Mouse (Mus musculus) pancreas, adult 10 weeks (tissue): ENCODE measurements around the gene Vmn2r10. TPM values are rescaled to one million over a fixed set of nuclear protein-coding genes. Genes with fewer than 3 reads are reported as not detected.

Experiments
- polyA plus RNA-seq: library from polyadenylated mRNA; stranded (reverse); fragments of 350-450 nt; fragmentation: Illumina TruSeq; extraction: RNeasy Lipid Tissue Mini Kit (QIAGEN cat#74804); gene quantifications from one replicate; pipeline ENCODE4 v1.2.3, GENCODE M21; 2015; ENCODE audit warnings: low read depth, low replicate concordance; ENCODE audit not compliant: insufficient read depth

The Vmn2r10 gene
- polyA plus RNA-seq, result not detected

GRCm38 (mm10) chr5:109006427-109006826, at the start of gene Vmn2r10:
Gene Vmn2r10, minus strand, starts transcription at chr5:109006527.

Other genes starting within 250 kb of the Vmn2r10 start
- gene Rnf212, start 231.5 kb downstream of the Vmn2r10 start, polyA plus RNA-seq, result 11.1 TPM
- gene Tmed11, start 211.2 kb downstream of the Vmn2r10 start, polyA plus RNA-seq, result 76.2 TPM
- gene Vmn2r8, start 197.7 kb downstream of the Vmn2r10 start, polyA plus RNA-seq, result 0.33 TPM
- gene Vmn2r9, start 153.9 kb downstream of the Vmn2r10 start, polyA plus RNA-seq, result not detected
- not detected for gene Vmn2r11, start 53.0 kb upstream of the Vmn2r10 start, polyA plus RNA-seq
- gene Vmn2r12, start 91.4 kb upstream of the Vmn2r10 start, polyA plus RNA-seq, result not detected
- not detected for gene Vmn2r13, start 185.7 kb upstream of the Vmn2r10 start, polyA plus RNA-seq
- not detected for gene Vmn2r14, start 218.2 kb upstream of the Vmn2r10 start, polyA plus RNA-seq